Mouse (Mus musculus): Measurements from ENCODE around the gene Hpf1. TPM values are rescaled to one million over a fixed set of nuclear protein-coding genes. Genes with fewer than 3 reads are reported as not detected.

The Hpf1 gene
- polyA plus RNA-seq, 2 experiments = 54.9 to 94.5 TPM

DNA sequence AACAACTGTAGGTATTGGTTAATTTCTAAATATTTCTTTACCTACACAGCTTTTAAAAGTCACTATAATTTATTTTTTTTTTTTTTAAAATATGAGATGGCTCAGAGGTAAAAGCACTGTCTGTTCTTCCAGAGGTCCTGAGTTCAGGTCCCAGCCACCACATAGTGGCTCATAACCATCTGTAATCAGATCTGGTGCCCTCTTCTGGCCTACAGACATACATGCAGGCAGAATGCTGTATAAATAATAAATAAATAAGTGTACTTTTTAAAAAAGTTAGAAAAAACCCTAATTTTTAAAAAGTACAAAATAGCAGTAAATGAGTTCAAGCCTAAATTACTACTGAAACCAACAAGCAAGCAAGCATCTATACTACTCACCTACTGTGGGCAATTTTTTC lies 43.4 kb downstream of the Hpf1 start:
- Histone ChIP-seq H3K27me3 (ENCODE audit: control insufficient read depth, insufficient read depth, low read length) (no peaks in the 10 kb centered on the region), H3K9me3 (ENCODE audit: control insufficient read depth, low read length) (no peaks in the 10 kb centered on the region), H3K36me3 (ENCODE audit: control insufficient read depth, insufficient read depth, low read length) (peaks cover 12% of the 10 kb centered on the region), H3K9ac (ENCODE audit: low read depth, low read length, severe bottlenecking) (no peak overlapping the region), H3K27ac (replicated peaks; ENCODE audit: low read depth, low read length) (no peak overlapping the region), H3K4me3 (replicated peaks; ENCODE audit: low read length) (no peak overlapping the region), H3K4me2 (replicated peaks; ENCODE audit: low read depth, low read length, severe bottlenecking) (no peak overlapping the region), H3K4me1 (ENCODE audit: control insufficient read depth, insufficient read depth, low read length) (no peaks in the 10 kb centered on the region)
- no peak for DNase-seq (ENCODE audit: low spot score)
- TF ChIP-seq POLR2A (IDR thresholded peaks at IDR 0.05; ENCODE audit: borderline replicate concordance, extremely low read depth, insufficient read depth, insufficient read length) = no peak
- ATAC-seq (ENCODE audit: low FRiP score, low read depth) = no peak

DNA sequence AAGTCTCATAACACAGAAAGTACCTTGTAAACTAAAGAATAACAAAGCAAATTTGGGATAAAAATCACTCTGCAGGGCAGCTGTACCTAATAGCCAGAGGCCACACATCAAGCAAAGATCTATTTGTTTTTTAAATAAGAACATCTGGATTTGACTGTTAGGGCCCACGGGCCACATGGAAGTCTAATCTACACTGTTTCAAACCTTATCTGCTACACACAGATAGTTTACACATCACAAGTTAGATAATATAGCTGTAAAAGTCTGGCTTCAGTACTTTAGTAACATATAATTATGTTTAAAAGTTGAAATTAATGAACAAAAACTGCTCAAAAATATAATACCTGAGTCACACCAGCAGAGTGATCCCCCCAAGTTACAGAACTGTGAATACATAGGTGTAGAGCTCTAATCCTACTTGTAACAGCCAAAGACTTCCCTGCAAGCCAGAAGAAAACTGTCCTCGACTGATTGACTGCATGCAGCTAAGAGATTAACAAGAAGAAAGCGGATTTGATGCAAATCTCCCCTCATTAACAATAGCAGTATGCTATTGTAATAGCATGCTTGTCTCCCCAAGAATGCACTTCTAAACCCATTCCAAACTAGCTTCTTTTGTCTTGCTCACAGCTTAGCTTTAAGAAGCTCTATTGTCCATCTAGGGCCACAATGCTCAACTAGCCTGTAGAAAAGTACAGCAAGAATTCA lies 48.7 kb downstream of the Hpf1 start:
- Histone ChIP-seq H3K9me3 (ENCODE audit: control insufficient read depth, low read length) (no peaks in the 10 kb centered on the region), H3K27me3 (ENCODE audit: control insufficient read depth, insufficient read depth, low read length) (no peaks in the 10 kb centered on the region), H3K4me3 (replicated peaks; ENCODE audit: low read length) (no peak overlapping the region), H3K9ac (ENCODE audit: low read depth, low read length, severe bottlenecking) (no peak overlapping the region), H3K36me3 (ENCODE audit: control insufficient read depth, insufficient read depth, low read length) (peaks cover 8% of the 10 kb centered on the region; the same call in 1 of the 2 replicates), H3K27ac (replicated peaks; ENCODE audit: low read depth, low read length) (no peak overlapping the region), H3K4me2 (replicated peaks; ENCODE audit: low read depth, low read length, severe bottlenecking) (no peak overlapping the region), H3K4me1 (ENCODE audit: control insufficient read depth, insufficient read depth, low read length) (no peaks in the 10 kb centered on the region)
- DNase-seq (ENCODE audit: low spot score) (no peak), ATAC-seq (ENCODE audit: low FRiP score, low read depth) (no peak)
- no peak for TF ChIP-seq POLR2A (IDR thresholded peaks at IDR 0.05; ENCODE audit: borderline replicate concordance, extremely low read depth, insufficient read depth, insufficient read length)
- 43% methylated on average over 3 of the region's 3 CpGs for WGBS

DNA sequence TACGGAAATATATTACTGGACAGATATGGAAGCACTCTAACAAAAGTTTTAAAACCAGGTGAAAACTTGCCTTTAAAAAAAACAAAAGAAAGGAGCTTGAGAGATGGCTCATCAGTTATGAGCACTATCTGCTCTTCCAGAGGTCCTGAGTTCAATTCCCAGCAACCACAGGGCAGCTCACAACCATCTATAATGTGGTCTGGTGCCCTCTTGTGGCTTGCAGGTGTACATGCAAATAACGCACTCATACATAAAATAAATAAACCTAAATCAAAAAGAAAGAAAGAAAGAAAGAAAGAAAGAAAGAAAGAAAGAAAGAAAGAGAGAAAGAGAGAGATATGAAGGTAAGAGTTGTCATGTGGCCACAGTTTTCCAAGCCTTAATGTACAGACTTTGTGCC lies 52.6 kb downstream of the Hpf1 start:
- Histone ChIP-seq H3K4me1 (ENCODE audit: control insufficient read depth, insufficient read depth, low read length) (no peaks in the 10 kb centered on the region), H3K27ac (replicated peaks; ENCODE audit: low read depth, low read length) (no peak overlapping the region), H3K4me2 (replicated peaks; ENCODE audit: low read depth, low read length, severe bottlenecking) (no peak overlapping the region), H3K4me3 (replicated peaks; ENCODE audit: low read length) (no peak overlapping the region), H3K9ac (ENCODE audit: low read depth, low read length, severe bottlenecking) (no peak overlapping the region), H3K27me3 (ENCODE audit: control insufficient read depth, insufficient read depth, low read length) (no peaks in the 10 kb centered on the region), H3K9me3 (ENCODE audit: control insufficient read depth, low read length) (no peaks in the 10 kb centered on the region), H3K36me3 (ENCODE audit: control insufficient read depth, insufficient read depth, low read length) (no peaks in the 10 kb centered on the region)
- DNase-seq (ENCODE audit: low spot score) (no peak), ATAC-seq (ENCODE audit: low FRiP score, low read depth) (no peak)
- 97% methylated on average over 2 of the region's 2 CpGs for WGBS
- TF ChIP-seq POLR2A (IDR thresholded peaks at IDR 0.05; ENCODE audit: borderline replicate concordance, extremely low read depth, insufficient read depth, insufficient read length) = no peak

DNA sequence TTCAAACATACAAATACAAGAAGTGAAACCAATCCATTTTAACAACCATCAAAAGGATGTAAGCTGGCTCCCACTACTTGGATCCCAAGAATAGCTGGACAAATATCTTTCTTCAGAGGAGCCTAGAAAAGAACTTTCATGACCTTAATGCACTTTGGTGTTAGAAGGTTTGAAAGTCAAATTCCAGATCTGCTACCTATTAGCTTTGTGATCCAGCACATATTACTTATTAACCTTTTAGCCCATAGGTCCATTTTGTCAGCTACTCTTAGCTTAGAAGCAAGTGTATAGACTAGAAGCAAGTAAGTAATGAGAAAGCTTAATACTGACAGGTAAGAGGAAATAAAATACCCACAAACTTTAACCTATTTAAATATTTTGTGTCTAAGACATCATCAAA lies 57.3 kb downstream of the Hpf1 start:
- H3K27me3 ChIP-seq (ENCODE audit: control insufficient read depth, insufficient read depth, low read length) = no peaks in the 10 kb centered on the region
- H3K36me3 ChIP-seq (ENCODE audit: control insufficient read depth, insufficient read depth, low read length) = no peaks in the 10 kb centered on the region
- no peaks in the 10 kb centered on the region for H3K9me3 ChIP-seq (ENCODE audit: control insufficient read depth, low read length)
- no peak overlapping the region for H3K27ac ChIP-seq (replicated peaks; ENCODE audit: low read depth, low read length)
- no peak for TF ChIP-seq POLR2A (IDR thresholded peaks at IDR 0.05; ENCODE audit: borderline replicate concordance, extremely low read depth, insufficient read depth, insufficient read length)
- no peak for ATAC-seq (ENCODE audit: low FRiP score, low read depth)
- DNase-seq (ENCODE audit: low spot score) = no peak
- H3K9ac ChIP-seq (ENCODE audit: low read depth, low read length, severe bottlenecking) = no peak overlapping the region
- H3K4me3 ChIP-seq (replicated peaks; ENCODE audit: low read length) = no peak overlapping the region
- 0 out of 2 replicates have a peak, but pooled peaks cover 2% of the 10 kb centered on the region for H3K4me1 ChIP-seq (ENCODE audit: control insufficient read depth, insufficient read depth, low read length)
- no peak overlapping the region for H3K4me2 ChIP-seq (replicated peaks; ENCODE audit: low read depth, low read length, severe bottlenecking)

DNA sequence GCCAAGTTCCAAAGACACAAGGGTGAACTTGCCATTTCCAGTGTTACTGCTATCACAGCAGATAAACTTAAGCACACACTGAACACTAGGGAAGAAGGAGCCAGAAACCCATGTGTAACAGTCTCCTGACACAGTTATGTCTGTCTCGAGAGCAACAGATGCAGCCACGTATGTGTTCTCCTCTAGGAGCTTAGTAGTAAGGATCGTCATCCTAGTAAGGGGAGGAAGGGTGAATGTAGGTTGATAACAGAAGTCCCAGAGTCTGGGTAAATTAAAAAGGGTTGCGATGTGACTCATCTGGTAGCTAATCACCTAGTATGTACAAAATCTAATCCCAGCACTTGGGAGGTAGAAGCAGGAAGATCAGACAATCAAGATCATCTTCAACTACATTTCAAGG lies 59.6 kb downstream of the Hpf1 start:
- no peak overlapping the region for H3K4me3 ChIP-seq (replicated peaks; ENCODE audit: low read length)
- no peaks in the 10 kb centered on the region for H3K36me3 ChIP-seq (ENCODE audit: control insufficient read depth, insufficient read depth, low read length)
- WGBS = 59% methylated on average over 4 of the region's 4 CpGs
- TF ChIP-seq POLR2A (IDR thresholded peaks at IDR 0.05; ENCODE audit: borderline replicate concordance, extremely low read depth, insufficient read depth, insufficient read length) = no peak
- ATAC-seq (ENCODE audit: low FRiP score, low read depth) (no peak), DNase-seq (ENCODE audit: low spot score) (no peak)
- H3K4me2 ChIP-seq (replicated peaks; ENCODE audit: low read depth, low read length, severe bottlenecking) = no peak overlapping the region
- H3K27me3 ChIP-seq (ENCODE audit: control insufficient read depth, insufficient read depth, low read length) = no peaks in the 10 kb centered on the region
- H3K9me3 ChIP-seq (ENCODE audit: control insufficient read depth, low read length) = no peaks in the 10 kb centered on the region
- peaks cover 2% of the 10 kb centered on the region; the same call in 1 of the 2 replicates for H3K4me1 ChIP-seq (ENCODE audit: control insufficient read depth, insufficient read depth, low read length)
- H3K9ac ChIP-seq (ENCODE audit: low read depth, low read length, severe bottlenecking) = no peak overlapping the region
- no peak overlapping the region for H3K27ac ChIP-seq (replicated peaks; ENCODE audit: low read depth, low read length)

All from limb, embryonic 14.5 days (tissue).